Mouse (Mus musculus): ENCODE results near the gene Gstm4.
"Not testable (repeated sequence)": the region's sequence is repeated elsewhere in the genome, so short reads cannot be mapped to it uniquely, and the experiment has no call there.

Gstm4 gene

GRCm38 (mm10) chr3:108018190-108018820 lies 26.4 kb downstream of the Gstm4 start:
- DNase-seq (ENCODE audit: low spot score in 2 of 2), result no peak

GRCm38 (mm10) chr3:108017473-108018189 lies 27.1 kb downstream of the Gstm4 start, which contains the start of gene Gstm1:
Gene Gstm1 (minus strand): TSS chr3:108017973.
- peak; percentile 87 to 90 for DNase-seq (ENCODE audit: low spot score in 2 of 2)

GRCm38 (mm10) chr3:108016468-108016867 lies 28.2 kb downstream of the Gstm4 start:
- not testable (repeated sequence) for DNase-seq (ENCODE audit: low spot score in 2 of 2)

- no peak for DNase-seq (ENCODE audit: low spot score in 2 of 2)
These were observed 29.7 kb downstream of the Gstm4 start for GRCm38 (mm10) chr3:108014974-108015346.

- no peak for DNase-seq (ENCODE audit: low spot score in 2 of 2)
These were observed 30.4 kb downstream of the Gstm4 start for GRCm38 (mm10) chr3:108014098-108014973.

- DNase-seq (ENCODE audit: low spot score in 2 of 2), result peak; percentile 55 to 61
These were observed 31.3 kb downstream of the Gstm4 start for GRCm38 (mm10) chr3:108013331-108013871.

- no peak for DNase-seq (ENCODE audit: low spot score in 2 of 2)
These were observed 33.1 kb downstream of the Gstm4 start for GRCm38 (mm10) chr3:108011558-108011957.

GRCm38 (mm10) chr3:108010286-108010685 lies 34.4 kb downstream of the Gstm4 start:
- no peak for DNase-seq (ENCODE audit: low spot score in 2 of 2)

- no peak for DNase-seq (ENCODE audit: low spot score in 2 of 2)
These were observed 42.7 kb downstream of the Gstm4 start for GRCm38 (mm10) chr3:108002021-108002420.

GRCm38 (mm10) chr3:107999491-107999890 lies 45.2 kb downstream of the Gstm4 start:
- DNase-seq (ENCODE audit: low spot score in 2 of 2), result no peak

- DNase-seq (ENCODE audit: low spot score in 2 of 2), result no peak
These were observed 46.1 kb downstream of the Gstm4 start for GRCm38 (mm10) chr3:107998591-107998990.

GRCm38 (mm10) chr3:107996576-107996975 lies 48.1 kb downstream of the Gstm4 start:
- no peak for DNase-seq (ENCODE audit: low spot score in 2 of 2)

GRCm38 (mm10) chr3:107995974-107996373 lies 48.7 kb downstream of the Gstm4 start:
- not testable (repeated sequence) for DNase-seq (ENCODE audit: low spot score in 2 of 2)
